Mouse (Mus musculus) urinary bladder, postnatal 14 days (tissue): ENCODE data around the gene Tor1b.

Experiments
- DNase-seq: peaks from one replicate; pipeline ENCODE4 v3.0.0; 2021; ENCODE audit warnings: low spot score

Tor1b gene

GRCm38 (mm10) chr2:30990221-30990620, 37.5 kb downstream of the Tor1b start:
- no peak for DNase-seq

- no peak for DNase-seq
Measured at GRCm38 (mm10) chr2:30994853-30995252, 42.1 kb downstream of the Tor1b start.

- no peak for DNase-seq
Measured at GRCm38 (mm10) chr2:30995432-30995996, 42.8 kb downstream of the Tor1b start.

GRCm38 (mm10) chr2:30998443-30999260, 45.9 kb downstream of the Tor1b start:
- no peak for DNase-seq

- no peak for DNase-seq
Measured at GRCm38 (mm10) chr2:31002857-31003256, 50.1 kb downstream of the Tor1b start.

- DNase-seq: no peak
Measured at GRCm38 (mm10) chr2:31005453-31005852, 52.7 kb downstream of the Tor1b start.

GRCm38 (mm10) chr2:31006434-31006833, 53.7 kb downstream of the Tor1b start:
- no peak for DNase-seq

GRCm38 (mm10) chr2:31007208-31007607, 54.4 kb downstream of the Tor1b start:
- no peak for DNase-seq
